Mouse (Mus musculus) c-Kit-positive CD71-positive TER-119-negative erythroid progenitor cells, embryonic 14.5 days (primary cell): Measurements from ENCODE around the gene Gm266.

Experiments used
- DNase-seq: peaks from one replicate; pipeline ENCODE4 v3.0.0-alpha.2; 2013; ENCODE audit warnings: low read depth

The Gm266 gene

DNA sequence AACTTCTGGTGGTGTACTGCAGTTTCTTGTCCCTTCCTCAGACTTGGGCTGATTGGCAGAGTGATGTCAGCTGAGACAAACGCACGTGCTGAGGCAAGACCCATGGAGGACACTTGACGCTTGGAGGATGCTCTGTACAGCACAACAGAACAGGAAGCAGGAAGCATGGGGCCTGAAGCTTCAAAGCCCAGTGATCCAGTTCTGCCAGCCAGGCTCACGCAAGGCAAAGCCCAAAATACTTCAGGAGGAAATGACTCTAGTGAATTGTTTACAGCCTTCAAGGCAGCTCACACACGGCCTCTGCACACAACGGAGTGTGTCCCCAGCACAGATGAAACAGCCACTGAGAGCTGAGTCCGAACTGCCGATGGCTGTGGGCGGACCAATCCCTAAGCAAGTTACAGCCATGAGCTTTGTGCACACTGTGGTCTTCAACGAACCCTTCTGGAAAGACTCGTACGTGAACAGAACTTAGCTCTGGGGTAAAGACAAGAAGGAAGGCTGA is 17.5 kb upstream of the Gm266 start:
- DNase-seq = no peak

GRCm38 (mm10) chr12:111500725-111501124 is 15.1 kb upstream of the Gm266 start:
- no peak for DNase-seq

DNA sequence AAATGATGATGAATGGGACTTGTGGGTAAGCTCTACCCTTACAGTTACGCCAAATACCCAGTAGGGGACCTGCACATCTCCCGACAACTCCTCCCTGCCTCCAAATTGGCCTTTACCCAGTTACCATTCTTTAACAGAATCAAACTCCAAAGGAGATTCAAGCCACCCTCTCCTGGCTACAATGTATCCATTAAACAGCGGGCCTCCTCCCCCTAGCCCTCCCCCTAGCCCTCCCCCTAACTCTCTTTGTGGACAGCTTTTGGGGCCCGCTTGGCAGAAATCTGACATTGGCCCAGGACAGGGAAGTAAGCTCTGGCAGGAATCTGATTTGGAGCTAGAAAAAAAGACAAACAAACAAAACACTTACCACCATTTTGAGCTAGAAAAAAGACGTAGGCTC is 14.0 kb upstream of the Gm266 start:
- DNase-seq = no peak

- no peak for DNase-seq
Measured at GRCm38 (mm10) chr12:111497076-111497475, 11.5 kb upstream of the Gm266 start.

GRCm38 (mm10) chr12:111494931-111495330 is 9.3 kb upstream of the Gm266 start:
- DNase-seq = no peak

DNA sequence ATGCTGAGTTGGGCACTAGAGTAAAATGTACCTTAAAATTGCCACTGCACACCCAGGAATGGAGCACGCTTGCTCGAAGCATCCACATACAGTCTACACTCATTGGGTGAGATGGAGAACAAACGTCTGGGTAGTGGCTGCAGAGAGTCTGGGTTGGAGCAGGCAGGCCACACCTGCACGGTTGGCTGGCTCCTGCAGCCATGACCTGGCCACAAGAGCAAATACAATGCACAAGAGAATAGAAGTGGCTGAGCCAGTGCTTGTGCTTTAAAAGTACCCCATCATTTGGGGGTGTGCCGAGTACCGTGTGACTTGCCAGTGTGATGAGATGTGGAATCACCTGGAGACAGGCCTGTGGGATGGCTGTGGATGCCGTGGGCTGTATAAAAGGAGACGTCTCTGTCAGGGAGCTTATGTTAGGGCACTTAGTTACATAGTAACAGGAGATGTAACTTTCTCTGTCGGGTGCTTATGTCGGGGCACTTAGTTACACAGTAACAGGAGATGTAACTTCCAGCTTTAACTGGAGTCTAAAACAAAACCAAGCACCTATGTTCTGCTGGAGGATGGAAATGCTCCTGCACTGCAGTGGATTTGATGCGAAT is 3.7 kb upstream of the Gm266 start:
- DNase-seq = no peak

DNA sequence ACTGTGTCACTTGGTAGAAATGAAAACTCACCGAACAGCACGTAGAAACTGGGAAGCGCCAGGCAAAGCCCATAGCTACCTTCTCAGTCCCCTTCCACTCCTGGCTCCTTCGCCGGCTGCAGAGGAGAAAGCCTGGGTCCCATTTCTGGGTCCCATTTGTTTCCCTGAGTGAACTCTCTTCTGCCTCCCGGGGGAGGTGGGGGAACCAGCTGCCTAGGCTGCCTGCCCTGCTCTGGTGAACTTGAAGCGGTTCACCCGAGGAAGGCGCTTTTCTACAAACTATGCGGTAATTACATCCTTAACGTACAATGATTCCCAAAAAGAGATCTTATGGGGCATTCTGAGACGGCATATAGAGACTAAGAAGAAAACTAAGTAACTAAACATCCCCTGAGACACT is 832 bp upstream of the Gm266 start:
- no peak for DNase-seq

GRCm38 (mm10) chr12:111485046-111485651 is 474 bp downstream of the Gm266 start:
- DNase-seq = no peak

DNA sequence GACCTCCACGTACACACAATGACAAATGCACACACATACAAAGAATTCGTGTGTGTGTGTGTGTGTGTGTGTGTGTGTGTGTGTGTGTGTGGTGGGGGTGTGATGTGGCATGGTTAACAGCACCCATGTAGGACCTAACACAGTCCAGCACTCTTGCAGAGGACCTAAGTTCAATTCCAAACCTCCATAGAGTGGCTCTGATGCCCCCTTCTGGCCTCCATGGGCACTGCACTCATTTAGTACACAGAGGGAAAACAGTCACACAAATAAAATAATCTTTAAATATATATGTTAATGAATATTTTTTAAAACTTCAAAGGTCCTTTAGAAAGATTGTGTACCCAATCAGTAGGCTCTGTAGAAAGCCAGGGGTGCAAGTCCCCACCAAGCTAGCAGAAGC is 5.7 kb downstream of the Gm266 start:
- peak; percentile 40 for DNase-seq

DNA sequence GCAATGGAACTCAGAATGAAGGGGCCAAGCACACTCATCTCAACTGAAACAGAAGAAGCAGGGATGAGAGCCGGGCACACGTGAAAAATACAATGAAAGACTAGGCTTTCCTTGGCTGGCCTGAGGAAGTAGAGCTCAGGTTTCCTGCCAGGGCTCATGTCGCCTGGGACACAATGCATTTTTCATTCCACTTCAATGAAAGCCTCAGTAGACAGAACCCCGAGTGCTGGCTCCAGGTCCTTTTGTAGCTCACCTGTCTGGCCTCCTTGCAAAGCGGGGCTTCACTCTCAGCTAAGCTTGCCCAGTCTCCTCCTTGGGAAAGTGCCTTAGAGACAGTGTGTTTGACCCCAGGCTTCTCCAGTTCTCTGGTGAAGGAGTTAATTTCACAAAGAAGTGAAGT is 6.7 kb downstream of the Gm266 start:
- DNase-seq = no peak

DNA sequence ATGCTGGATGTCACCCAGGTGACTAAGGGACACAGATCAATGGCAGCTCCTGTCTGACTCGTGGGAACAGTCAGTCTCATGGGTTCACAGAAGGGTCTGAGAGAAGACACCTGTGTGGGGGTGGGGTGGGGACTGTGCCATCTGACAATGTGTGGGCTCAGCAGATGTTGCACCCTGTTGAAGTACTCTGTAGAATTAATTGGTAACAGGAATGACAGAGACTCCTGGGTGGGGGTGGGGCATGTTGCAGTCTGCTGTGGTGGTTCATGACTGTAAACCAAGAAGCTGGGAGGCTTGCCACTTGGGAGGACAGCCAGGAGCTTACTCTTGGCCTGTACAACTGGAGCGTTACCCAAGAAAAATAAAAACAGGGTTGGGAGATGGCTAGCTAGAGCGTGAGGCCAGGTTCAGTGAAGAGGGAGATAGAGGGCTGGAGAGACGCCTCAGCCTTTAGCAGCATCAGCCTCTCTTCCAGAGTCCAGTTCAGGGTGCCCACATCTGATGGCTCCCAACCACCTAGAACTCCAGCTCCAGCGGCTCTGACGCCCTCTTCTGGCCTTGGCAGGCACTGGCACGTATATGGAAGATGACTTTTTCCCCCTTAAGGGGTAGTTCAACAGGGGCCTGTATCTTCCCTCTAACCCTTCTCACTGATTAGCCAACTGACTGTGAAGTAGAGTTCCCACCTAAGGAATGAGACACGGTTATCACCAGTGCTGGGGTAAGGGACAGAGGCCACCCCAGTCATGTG is 10.6 kb downstream of the Gm266 start:
- no peak for DNase-seq

- DNase-seq = no peak
Measured at GRCm38 (mm10) chr12:111474384-111474783, 11.2 kb downstream of the Gm266 start.

GRCm38 (mm10) chr12:111472886-111473285 is 12.7 kb downstream of the Gm266 start:
- DNase-seq = no peak

GRCm38 (mm10) chr12:111471721-111472120 is 13.9 kb downstream of the Gm266 start:
- DNase-seq = no peak

GRCm38 (mm10) chr12:111471119-111471518 is 14.5 kb downstream of the Gm266 start:
- DNase-seq = no peak

DNA sequence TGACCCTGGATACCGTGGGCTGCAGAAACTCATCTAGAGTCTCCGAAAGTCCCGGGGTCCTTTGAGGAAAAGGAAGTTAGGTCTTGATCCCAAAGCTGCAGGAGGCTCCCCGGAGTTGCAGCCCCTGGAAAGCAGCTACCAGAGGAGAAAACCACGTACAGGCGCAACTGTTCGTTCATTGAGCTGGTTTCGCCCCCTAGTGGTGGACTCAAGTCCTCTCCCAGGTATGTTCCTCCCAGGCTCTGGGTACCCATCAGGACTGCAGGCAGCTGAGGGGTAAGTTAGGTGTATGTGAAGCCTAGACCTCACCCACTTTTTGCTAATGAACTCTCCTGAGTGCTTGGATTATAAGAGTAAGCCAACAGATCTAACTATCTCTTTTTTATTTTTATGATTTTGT is 16.1 kb downstream of the Gm266 start:
- peak; percentile 65 for DNase-seq

DNA sequence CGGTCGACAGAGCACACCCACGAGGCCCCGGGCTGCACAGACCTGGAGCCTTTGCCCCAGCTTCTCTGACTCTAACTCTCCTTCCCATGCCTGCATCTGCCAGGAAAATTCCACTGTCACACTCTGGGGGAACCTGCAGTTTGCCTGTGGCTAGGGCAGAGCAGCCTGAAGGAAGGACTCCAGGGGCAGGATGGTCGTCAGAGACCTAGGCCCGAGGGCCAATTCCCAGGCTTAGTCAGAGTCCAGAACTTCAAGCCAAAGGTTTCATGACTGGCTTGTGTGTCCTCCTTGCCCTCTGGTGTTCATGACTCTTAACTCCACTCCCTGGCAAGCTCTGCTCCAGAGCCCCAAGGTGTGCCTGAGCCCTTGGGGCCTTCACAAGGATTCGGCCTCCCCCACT is 17.4 kb downstream of the Gm266 start:
- DNase-seq = no peak

- DNase-seq = no peak
Measured at GRCm38 (mm10) chr12:111466369-111466768, 19.3 kb downstream of the Gm266 start.

GRCm38 (mm10) chr12:111463570-111463969 is 22.1 kb downstream of the Gm266 start:
- no peak for DNase-seq

DNA sequence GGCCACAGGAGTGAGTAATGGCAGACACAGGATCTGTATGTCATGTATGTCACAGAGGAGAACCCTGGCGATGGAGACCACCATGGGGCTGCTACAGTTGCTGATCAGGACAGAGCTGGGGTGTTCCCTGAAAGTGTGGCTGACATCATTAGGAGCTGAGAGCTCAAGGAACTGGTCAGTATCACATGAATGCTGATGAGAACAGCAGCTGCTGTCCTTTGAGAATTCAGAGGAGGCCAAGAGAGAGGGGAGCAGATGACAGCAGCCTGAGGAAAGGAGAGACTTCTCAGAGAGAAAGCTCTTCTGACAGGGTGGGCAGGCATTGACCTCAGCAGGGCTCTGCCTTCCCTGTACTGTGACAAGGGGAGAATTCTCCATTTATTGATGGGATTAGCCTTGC is 27.9 kb downstream of the Gm266 start:
- no peak for DNase-seq

- DNase-seq = no peak
Measured at GRCm38 (mm10) chr12:111455860-111456259, 29.8 kb downstream of the Gm266 start.

DNA sequence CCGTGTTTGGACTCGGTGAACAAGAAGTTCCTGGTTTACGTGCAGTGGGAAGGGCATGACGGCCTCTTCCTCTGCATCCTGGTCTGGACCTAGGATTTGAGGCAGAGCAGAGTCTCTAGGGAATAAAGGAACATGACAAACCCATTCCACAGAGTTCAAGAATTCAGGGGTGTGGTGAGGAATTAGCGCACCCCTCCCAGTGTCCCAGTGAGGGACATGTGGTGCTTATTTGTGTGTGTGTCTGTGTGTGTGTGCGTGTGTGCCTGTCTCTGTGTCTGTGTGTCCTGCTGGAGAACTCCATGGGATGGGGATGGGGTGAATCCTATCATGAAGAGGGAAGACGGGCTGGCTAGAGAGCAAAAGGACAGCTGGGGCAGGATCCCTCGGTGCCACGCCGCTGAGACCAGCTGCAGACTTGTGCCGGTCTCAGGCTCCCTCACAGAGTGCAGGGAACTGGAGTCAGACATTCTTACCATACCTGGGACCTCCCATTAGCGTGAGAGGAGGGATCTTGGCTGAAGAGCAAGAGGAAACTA is 30.2 kb downstream of the Gm266 start:
- DNase-seq = no peak
